Mouse (Mus musculus): ENCODE data around the gene Ccdc9. TPM values are rescaled to one million over a fixed set of nuclear protein-coding genes. Genes with fewer than 3 reads are reported as not detected.

The Ccdc9 gene
- polyA plus RNA-seq, 1 experiment from 2014 or later: 14.8 TPM

DNA sequence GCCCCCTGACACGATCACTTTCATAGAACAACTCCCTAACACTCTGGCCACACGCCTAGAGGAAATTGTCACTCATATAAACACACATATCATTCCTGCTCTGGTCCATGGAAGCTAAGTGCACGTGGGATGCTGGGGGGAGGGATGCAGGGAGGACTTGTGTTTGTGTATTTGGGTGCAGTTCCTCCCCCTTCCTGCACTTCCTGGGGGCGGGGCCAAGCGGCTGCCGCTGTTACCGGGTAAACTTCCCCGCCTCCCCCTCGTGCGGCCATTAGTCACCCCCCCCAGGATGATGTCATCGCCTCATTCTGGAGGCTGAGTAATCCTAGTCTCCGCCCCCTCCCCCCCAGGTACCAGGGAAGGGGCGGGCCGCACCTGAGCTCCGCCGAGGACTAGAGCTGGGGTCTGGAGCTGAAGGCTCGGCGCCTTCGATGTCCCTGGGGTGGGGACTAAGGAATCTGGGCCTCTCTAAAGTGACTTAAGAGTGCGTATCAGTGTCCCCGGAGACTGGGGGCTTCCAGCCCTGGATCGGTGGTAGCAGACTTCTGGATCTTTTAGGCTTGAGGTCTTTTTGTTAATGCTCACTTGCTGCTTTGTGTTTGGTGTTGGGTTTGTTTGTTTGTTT is 10.3 kb upstream of the Ccdc9 start:
- under 1% methylated on average over 21 of the region's 22 CpGs for WGBS

GRCm38 (mm10) chr7:16296146-16296545 is 9.6 kb upstream of the Ccdc9 start:
- no peaks in the 10 kb centered on the region for H3K9me3 ChIP-seq (ENCODE audit: control insufficient read depth, low read length)
- no peak for ATAC-seq (ENCODE audit: low read depth)
- WGBS: 36% methylated on average over 2 of the region's 2 CpGs
- H3K9ac ChIP-seq (replicated peaks; ENCODE audit: low read depth, low read length): no peak overlapping the region
- H3K4me2 ChIP-seq (ENCODE audit: low read depth, low read length): peak overlapping the region; percentile 82
- peaks cover 20% of the 10 kb centered on the region for H3K4me1 ChIP-seq (ENCODE audit: control insufficient read depth, insufficient read depth, low read length)
- no peak overlapping the region for H3K4me3 ChIP-seq (ENCODE audit: low read depth, low read length)
- no peak overlapping the region for H3K27ac ChIP-seq (ENCODE audit: low read depth, low read length)
- no peaks in the 10 kb centered on the region for H3K36me3 ChIP-seq (ENCODE audit: control insufficient read depth, insufficient read depth, low read length)
- H3K27me3 ChIP-seq (ENCODE audit: control insufficient read depth, insufficient read depth, low read length): no peaks in the 10 kb centered on the region

More for the DNA sequence above, 10.3 kb upstream of the Ccdc9 start:
- Histone ChIP-seq H3K4me1 (ENCODE audit: control insufficient read depth, insufficient read depth, low read length) (peaks cover 20% of the 10 kb centered on the region), H3K4me2 (ENCODE audit: low read depth, low read length) (peak overlapping the region; percentile 57), H3K4me3 (ENCODE audit: low read depth, low read length) (peak overlapping the region; percentile 21), H3K27me3 (ENCODE audit: control insufficient read depth, insufficient read depth, low read length) (no peaks in the 10 kb centered on the region), H3K36me3 (ENCODE audit: control insufficient read depth, insufficient read depth, low read length) (no peaks in the 10 kb centered on the region), H3K9me3 (ENCODE audit: control insufficient read depth, low read length) (no peaks in the 10 kb centered on the region), H3K27ac (ENCODE audit: low read depth, low read length) (peak overlapping the region; percentile 36), H3K9ac (replicated peaks; ENCODE audit: low read depth, low read length) (peak overlapping the region; percentile 33)
- peak; percentile 6; the same call in 1 of the 2 replicates for ATAC-seq (ENCODE audit: low read depth)

DNA sequence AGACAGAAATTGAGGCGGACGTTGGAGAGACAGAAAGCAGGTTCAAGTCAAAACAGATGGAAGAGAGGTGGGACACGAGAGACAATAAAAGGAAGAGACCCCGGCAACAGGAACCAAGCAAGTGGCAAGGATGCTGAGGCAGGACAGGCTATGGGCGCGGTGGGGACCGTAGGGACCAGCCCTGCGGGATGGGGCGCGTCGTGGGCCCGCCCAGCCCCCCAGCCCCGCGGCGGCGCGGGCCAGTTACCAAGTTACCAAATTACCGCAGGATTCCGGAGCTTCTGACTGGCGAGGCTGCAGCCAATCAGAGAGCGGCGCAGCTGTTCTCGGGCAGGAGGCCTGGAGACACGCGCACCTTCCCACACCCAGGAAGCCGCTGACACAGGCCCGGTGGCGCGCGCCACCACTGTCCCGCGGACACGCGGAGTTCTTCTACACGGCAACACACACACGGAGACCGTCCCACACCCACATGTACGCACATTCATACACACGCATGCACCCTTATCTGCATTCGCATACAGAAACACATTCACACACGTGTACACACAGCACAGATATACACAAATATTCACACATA is 8.8 kb upstream of the Ccdc9 start:
- ATAC-seq (ENCODE audit: low read depth): peak; percentile 41
- H3K4me3 ChIP-seq (ENCODE audit: low read depth, low read length): peak overlapping the region; percentile 34
- peak overlapping the region; percentile 41 for H3K9ac ChIP-seq (replicated peaks; ENCODE audit: low read depth, low read length)
- peak overlapping the region; percentile 81 for H3K27ac ChIP-seq (ENCODE audit: low read depth, low read length)
- H3K9me3 ChIP-seq (ENCODE audit: control insufficient read depth, low read length): no peaks in the 10 kb centered on the region
- WGBS: 1% methylated on average over 41 of the region's 41 CpGs
- peak overlapping the region; percentile 82 for H3K4me2 ChIP-seq (ENCODE audit: low read depth, low read length)
- H3K4me1 ChIP-seq (ENCODE audit: control insufficient read depth, insufficient read depth, low read length): peaks cover 20% of the 10 kb centered on the region
- no peaks in the 10 kb centered on the region for H3K27me3 ChIP-seq (ENCODE audit: control insufficient read depth, insufficient read depth, low read length)
- no peaks in the 10 kb centered on the region for H3K36me3 ChIP-seq (ENCODE audit: control insufficient read depth, insufficient read depth, low read length)

DNA sequence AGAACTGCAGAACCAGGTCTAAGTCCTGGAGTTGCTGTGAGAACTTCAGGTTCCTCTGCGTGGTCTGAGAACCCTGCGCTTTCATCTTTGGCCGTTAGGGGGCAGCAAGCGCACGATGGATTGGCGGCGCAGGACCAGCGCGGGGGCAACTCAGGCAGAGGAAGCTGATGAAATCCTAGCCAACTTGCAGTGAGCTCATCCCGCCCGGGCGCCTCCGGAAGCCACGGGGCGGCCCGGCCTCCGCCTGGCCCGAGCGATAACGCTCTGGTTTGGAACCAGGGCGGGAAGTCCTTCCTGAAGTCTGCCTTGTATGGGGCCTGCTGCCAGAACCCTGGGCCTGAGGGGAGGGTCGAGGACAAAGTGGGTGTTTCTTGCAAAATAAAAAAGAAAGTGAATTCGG is 8.2 kb upstream of the Ccdc9 start:
- peak overlapping the region; percentile 41 for H3K9ac ChIP-seq (replicated peaks; ENCODE audit: low read depth, low read length)
- no peaks in the 10 kb centered on the region for H3K27me3 ChIP-seq (ENCODE audit: control insufficient read depth, insufficient read depth, low read length)
- peak overlapping the region; percentile 34 for H3K4me3 ChIP-seq (ENCODE audit: low read depth, low read length)
- peak overlapping the region; percentile 82 for H3K4me2 ChIP-seq (ENCODE audit: low read depth, low read length)
- peaks cover 20% of the 10 kb centered on the region for H3K4me1 ChIP-seq (ENCODE audit: control insufficient read depth, insufficient read depth, low read length)
- no peaks in the 10 kb centered on the region for H3K36me3 ChIP-seq (ENCODE audit: control insufficient read depth, insufficient read depth, low read length)
- no peaks in the 10 kb centered on the region for H3K9me3 ChIP-seq (ENCODE audit: control insufficient read depth, low read length)
- ATAC-seq (ENCODE audit: low read depth): peak; percentile 68
- 1% methylated on average over 23 of the region's 23 CpGs for WGBS
- H3K27ac ChIP-seq (ENCODE audit: low read depth, low read length): peak overlapping the region; percentile 81

DNA sequence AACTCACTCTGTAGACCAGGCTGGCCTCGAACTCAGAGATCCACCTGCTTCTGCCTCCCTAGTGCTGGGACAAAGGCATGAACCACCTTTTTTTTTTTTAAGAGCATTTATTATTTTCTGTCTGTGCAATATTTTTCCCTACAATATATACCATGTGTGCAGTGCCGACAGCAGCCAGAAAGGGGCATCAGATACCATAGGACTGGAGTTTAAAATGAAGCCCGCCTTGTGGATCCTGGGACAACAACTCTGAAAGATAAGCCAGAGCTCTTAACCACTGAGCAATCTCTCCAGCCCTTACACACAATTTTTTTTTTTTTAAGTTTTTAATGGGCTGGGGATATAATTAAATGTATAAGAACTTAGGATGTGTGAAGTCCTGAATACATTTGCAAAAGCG is 7.8 kb upstream of the Ccdc9 start:
- Histone ChIP-seq H3K27ac (ENCODE audit: low read depth, low read length) (0 out of 2 replicates have a peak overlapping the region, but pooled peaks have one; percentile 10), H3K27me3 (ENCODE audit: control insufficient read depth, insufficient read depth, low read length) (no peaks in the 10 kb centered on the region), H3K36me3 (ENCODE audit: control insufficient read depth, insufficient read depth, low read length) (no peaks in the 10 kb centered on the region), H3K4me3 (ENCODE audit: low read depth, low read length) (peak overlapping the region; percentile 34; the same call in 1 of the 2 replicates), H3K9ac (replicated peaks; ENCODE audit: low read depth, low read length) (no peak overlapping the region), H3K4me2 (ENCODE audit: low read depth, low read length) (peak overlapping the region; percentile 82; the same call in 1 of the 2 replicates), H3K9me3 (ENCODE audit: control insufficient read depth, low read length) (no peaks in the 10 kb centered on the region), H3K4me1 (ENCODE audit: control insufficient read depth, insufficient read depth, low read length) (peaks cover 19% of the 10 kb centered on the region)
- ATAC-seq (ENCODE audit: low read depth): no peak
- WGBS: 29% methylated on average over 4 of the region's 4 CpGs

GRCm38 (mm10) chr7:16287791-16288190 is 1.2 kb upstream of the Ccdc9 start:
- Histone ChIP-seq H3K27ac (ENCODE audit: low read depth, low read length) (no peak overlapping the region), H3K27me3 (ENCODE audit: control insufficient read depth, insufficient read depth, low read length) (no peaks in the 10 kb centered on the region), H3K4me1 (ENCODE audit: control insufficient read depth, insufficient read depth, low read length) (0 out of 2 replicates have a peak, but pooled peaks cover 5% of the 10 kb centered on the region), H3K4me3 (ENCODE audit: low read depth, low read length) (no peak overlapping the region), H3K9me3 (ENCODE audit: control insufficient read depth, low read length) (no peaks in the 10 kb centered on the region), H3K36me3 (ENCODE audit: control insufficient read depth, insufficient read depth, low read length) (0 out of 2 replicates have a peak, but pooled peaks cover 6% of the 10 kb centered on the region), H3K9ac (replicated peaks; ENCODE audit: low read depth, low read length) (no peak overlapping the region), H3K4me2 (ENCODE audit: low read depth, low read length) (no peak overlapping the region)
- no peak for ATAC-seq (ENCODE audit: low read depth)
- WGBS: 83% methylated on average over 1 of the region's 1 CpGs

DNA sequence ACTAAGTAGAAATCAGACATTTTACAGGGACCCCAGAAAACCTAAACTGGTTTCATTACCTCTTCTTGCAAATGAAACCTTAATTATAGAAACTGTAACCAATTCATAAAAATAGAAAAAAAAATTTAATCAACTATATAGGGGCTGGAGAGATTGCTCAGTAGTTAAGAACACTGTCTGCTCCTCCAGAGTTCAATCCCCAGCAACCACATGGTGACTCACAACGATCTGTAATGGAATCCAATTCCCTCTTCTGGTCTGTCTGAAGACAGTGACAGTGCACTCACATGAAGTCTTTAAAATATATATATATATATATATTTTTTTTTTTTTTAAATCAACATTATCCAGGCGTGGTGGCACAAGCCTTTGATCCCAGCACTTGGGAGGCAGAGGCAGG is 421 bp upstream of the Ccdc9 start:
- no peak for ATAC-seq (ENCODE audit: low read depth)
- WGBS: 83% methylated on average over 2 of the region's 2 CpGs

GRCm38 (mm10) chr7:16285450-16286025 is 1.1 kb downstream of the Ccdc9 start:
- H3K9ac ChIP-seq (replicated peaks; ENCODE audit: low read depth, low read length): no peak overlapping the region
- no peaks in the 10 kb centered on the region for H3K27me3 ChIP-seq (ENCODE audit: control insufficient read depth, insufficient read depth, low read length)
- peak overlapping the region; percentile 53 for H3K4me3 ChIP-seq (ENCODE audit: low read depth, low read length)
- H3K4me1 ChIP-seq (ENCODE audit: control insufficient read depth, insufficient read depth, low read length): 0 out of 2 replicates have a peak, but pooled peaks cover 5% of the 10 kb centered on the region
- H3K36me3 ChIP-seq (ENCODE audit: control insufficient read depth, insufficient read depth, low read length): peaks cover 20% of the 10 kb centered on the region; the same call in 1 of the 2 replicates
- H3K9me3 ChIP-seq (ENCODE audit: control insufficient read depth, low read length): no peaks in the 10 kb centered on the region
- ATAC-seq (ENCODE audit: low read depth): peak; percentile 38
- peak overlapping the region; percentile 22; the same call in 1 of the 2 replicates for H3K27ac ChIP-seq (ENCODE audit: low read depth, low read length)
- 3% methylated on average over 14 of the region's 14 CpGs for WGBS
- H3K4me2 ChIP-seq (ENCODE audit: low read depth, low read length): peak overlapping the region; percentile 41

More for the DNA sequence above, 421 bp upstream of the Ccdc9 start:
- peak overlapping the region; percentile 41 for H3K4me2 ChIP-seq (ENCODE audit: low read depth, low read length)
- H3K27ac ChIP-seq (ENCODE audit: low read depth, low read length): peak overlapping the region; percentile 91; the same call in 1 of the 2 replicates
- H3K36me3 ChIP-seq (ENCODE audit: control insufficient read depth, insufficient read depth, low read length): 0 out of 2 replicates have a peak, but pooled peaks cover 8% of the 10 kb centered on the region
- 0 out of 2 replicates have a peak, but pooled peaks cover 5% of the 10 kb centered on the region for H3K4me1 ChIP-seq (ENCODE audit: control insufficient read depth, insufficient read depth, low read length)
- no peaks in the 10 kb centered on the region for H3K27me3 ChIP-seq (ENCODE audit: control insufficient read depth, insufficient read depth, low read length)
- peak overlapping the region; percentile 51; the same call in 1 of the 2 replicates for H3K9ac ChIP-seq (replicated peaks; ENCODE audit: low read depth, low read length)
- no peaks in the 10 kb centered on the region for H3K9me3 ChIP-seq (ENCODE audit: control insufficient read depth, low read length)
- peak overlapping the region; percentile 53 for H3K4me3 ChIP-seq (ENCODE audit: low read depth, low read length)

DNA sequence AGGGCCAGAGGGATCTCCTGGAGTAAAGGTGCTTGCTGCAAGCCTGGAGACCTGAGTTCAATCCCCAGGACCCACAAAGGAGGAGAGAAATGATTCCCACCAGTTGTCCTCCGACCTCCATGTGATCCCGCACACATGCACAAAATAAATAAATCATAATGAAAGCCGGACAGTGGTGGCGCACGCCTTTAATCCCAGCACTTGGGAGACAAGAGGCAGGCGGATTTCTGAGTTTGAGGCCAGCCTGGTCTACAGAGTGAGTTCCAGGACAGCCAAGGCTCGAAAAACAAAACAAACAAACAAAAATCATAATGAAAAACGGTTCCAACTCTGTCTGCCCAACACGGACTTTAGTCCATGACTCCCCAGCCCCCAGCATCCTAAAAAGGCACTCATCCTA is 1.7 kb downstream of the Ccdc9 start:
- WGBS: 78% methylated on average over 9 of the region's 9 CpGs
- H3K9ac ChIP-seq (replicated peaks; ENCODE audit: low read depth, low read length): no peak overlapping the region
- H3K4me2 ChIP-seq (ENCODE audit: low read depth, low read length): no peak overlapping the region
- H3K4me1 ChIP-seq (ENCODE audit: control insufficient read depth, insufficient read depth, low read length): 0 out of 2 replicates have a peak, but pooled peaks cover 5% of the 10 kb centered on the region
- no peaks in the 10 kb centered on the region for H3K9me3 ChIP-seq (ENCODE audit: control insufficient read depth, low read length)
- no peak overlapping the region for H3K27ac ChIP-seq (ENCODE audit: low read depth, low read length)
- no peaks in the 10 kb centered on the region for H3K27me3 ChIP-seq (ENCODE audit: control insufficient read depth, insufficient read depth, low read length)
- H3K36me3 ChIP-seq (ENCODE audit: control insufficient read depth, insufficient read depth, low read length): peaks cover 22% of the 10 kb centered on the region; the same call in 1 of the 2 replicates
- no peak for ATAC-seq (ENCODE audit: low read depth)
- no peak overlapping the region for H3K4me3 ChIP-seq (ENCODE audit: low read depth, low read length)
